Mouse (Mus musculus) G1E (cell line): ENCODE data around the gene Ttll6.

Experiments
- CTCF ChIP-seq: IDR thresholded peaks from 2 replicates; pipeline ENCODE4 v1.5.1; 2012; ENCODE audit warnings: low read depth, low read length, inconsistent platforms, mixed read lengths
- GATA1 ChIP-seq: IDR thresholded peaks from 2 replicates; pipeline ENCODE4 v1.6.1; 2012; ENCODE audit warnings: borderline replicate concordance, low read length, inconsistent platforms, mixed read lengths
- POLR2AphosphoS5 ChIP-seq: IDR thresholded peaks from 2 replicates; pipeline ENCODE4 v1.6.1; 2012; ENCODE audit warnings: low read depth, low read length, inconsistent platforms; ENCODE audit not compliant: insufficient replicate concordance
- TAL1 ChIP-seq: conservative IDR thresholded peaks from 2 replicates; pipeline ENCODE4 v1.6.1; 2012; ENCODE audit warnings: low read depth, low read length, inconsistent platforms, mixed read lengths

DNA sequence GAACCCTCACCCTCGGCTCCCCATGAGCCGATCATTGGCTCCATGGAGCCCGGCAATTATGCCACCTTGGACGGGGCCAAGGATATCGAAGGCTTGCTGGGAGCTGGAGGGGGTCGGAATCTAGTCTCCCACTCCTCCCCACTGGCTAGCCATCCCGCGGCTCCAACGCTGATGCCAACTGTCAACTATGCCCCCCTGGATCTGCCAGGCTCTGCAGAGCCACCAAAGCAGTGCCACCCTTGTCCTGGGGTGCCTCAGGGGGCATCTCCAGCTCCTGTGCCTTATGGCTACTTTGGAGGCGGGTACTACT is 60.8 kb downstream of the Ttll6 start:
- no peak for TF ChIP-seq CTCF
- no peak for TF ChIP-seq GATA1
- TF ChIP-seq TAL1, result no peak
- TF ChIP-seq POLR2AphosphoS5, result no peak
